Mouse (Mus musculus) ES-Bruce4 (cell line): ENCODE measurements around the gene Sugct.

Experiments used
- CTCF ChIP-seq: IDR thresholded peaks from one replicate; pipeline ENCODE4 v1.8.1; 2011; ENCODE audit warnings: low read depth, low read length
- EP300 ChIP-seq: IDR thresholded peaks from 2 replicates; pipeline ENCODE4 v1.6.1; 2011; ENCODE audit warnings: low read depth, low read length; ENCODE audit not compliant: insufficient read depth
- POLR2A ChIP-seq: IDR thresholded peaks from one replicate; pipeline ENCODE4 v1.8.1; 2011; ENCODE audit warnings: low read length; ENCODE audit not compliant: insufficient read depth

GRCm38 (mm10) chr13:16921305-16921704 lies 774.0 kb downstream of the Sugct start:
- TF ChIP-seq POLR2A = no peak
- TF ChIP-seq CTCF = peak; percentile 73
- TF ChIP-seq EP300 = no peak
